13 mouse cellular contexts compared by ENCODE assay signal in the genomic region with DNA sequence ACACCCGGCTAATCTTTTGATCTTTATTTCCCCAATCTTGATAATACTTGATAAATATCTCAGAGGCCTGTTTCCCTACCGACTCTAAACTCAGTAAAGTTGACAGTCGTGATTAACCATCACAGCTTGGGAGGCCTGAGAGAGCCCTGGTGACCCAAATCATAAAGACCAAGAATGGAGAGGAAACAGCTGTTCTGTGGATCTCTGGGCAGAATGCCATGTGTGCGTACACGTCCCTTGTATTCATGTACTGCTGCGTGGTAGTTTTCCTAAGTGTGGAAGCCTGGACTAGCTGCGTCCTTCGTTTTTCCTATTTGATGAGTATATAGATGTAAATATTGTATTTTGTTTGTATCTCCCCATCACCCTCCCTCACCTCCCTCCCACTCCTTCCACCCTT. TPM values are rescaled to one million over a fixed set of nuclear protein-coding genes. Genes with fewer than 3 reads are reported as not detected.
A peak's percentile ranks its signal among the peaks of the same experiment; 100 is the strongest.
DNase-seq lines count a peak whose midpoint lies in the region; ATAC-seq and TF ChIP-seq lines count a peak whose summit lies in the region.
"Had no signal": no experiment of that assay in that cellular context is flagged by ENCODE, and none has a peak within 500 bp of the region (broad histone marks: within the 10 kb centered on the region; RNA-seq: fewer than 3 reads in every experiment).

No protein-coding gene starts in this region.

- H3K9me3 ChIP-seq in forebrain, postnatal 0 days (ENCODE audit: low read length) = no peaks in the 10 kb centered on the region
- H3K9me3 ChIP-seq in forebrain, embryonic 10.5 days = no peaks in the 10 kb centered on the region
- H3K9me3 ChIP-seq in heart, embryonic 15.5 days (replicated peaks) = no peaks in the 10 kb centered on the region
- H3K9me3 ChIP-seq in midbrain, embryonic 10.5 days (replicated peaks) = no peaks in the 10 kb centered on the region
- H3K9me3 ChIP-seq: embryonic facial prominence, embryonic 15.5 days; hindbrain, embryonic 15.5 days; liver, embryonic 15.5 days had no signal

- no peak overlapping the region for H3K27ac ChIP-seq in forebrain, postnatal 0 days (ENCODE audit: low read depth, low read length)
- no peak overlapping the region for H3K27ac ChIP-seq in forebrain, embryonic 10.5 days
- no peak overlapping the region for H3K27ac ChIP-seq in left cerebral cortex, adult 2 months
- H3K27ac ChIP-seq in heart, embryonic 15.5 days = peak overlapping the region; percentile 67
- no peak overlapping the region for H3K27ac ChIP-seq in midbrain, embryonic 10.5 days (replicated peaks)
- H3K27ac ChIP-seq: embryonic facial prominence, embryonic 15.5 days; liver, embryonic 15.5 days had no signal

- DNase-seq in forebrain, postnatal 0 days = peak; percentile 12
- no peak for DNase-seq in forebrain, embryonic 10.5 days (ENCODE audit: extremely low spot score, low spot score)
- peak; percentile 30 to 34 for DNase-seq in left cerebral cortex, adult 18-20 months (ENCODE audit: low spot score in 2 of 2)
- DNase-seq in left cerebral cortex, adult 2 months (ENCODE audit: extremely low spot score in 1 of 2, low spot score in 2 of 2) = no peak
- peak; percentile 63 to 64 for DNase-seq in kidney, postnatal 25 days
- DNase-seq in midbrain, embryonic 10.5 days (ENCODE audit: low spot score) = no peak
- no peak for DNase-seq in cerebellum, adult 9-11 months
- DNase-seq: adrenal gland, adult 2 months; cerebellum, adult 11 months had no signal

- no peaks in the 10 kb centered on the region for H3K27me3 ChIP-seq in forebrain, postnatal 0 days (ENCODE audit: insufficient read depth, low read length)
- H3K27me3 ChIP-seq in forebrain, embryonic 10.5 days (ENCODE audit: poor library complexity, severe bottlenecking) = no peaks in the 10 kb centered on the region
- H3K27me3 ChIP-seq in heart, embryonic 15.5 days = no peaks in the 10 kb centered on the region
- no peaks in the 10 kb centered on the region for H3K27me3 ChIP-seq in midbrain, embryonic 10.5 days (ENCODE audit: low read depth, poor library complexity, severe bottlenecking)
- H3K27me3 ChIP-seq: embryonic facial prominence, embryonic 15.5 days; hindbrain, embryonic 15.5 days; liver, embryonic 15.5 days had no signal

- no peak for ATAC-seq in forebrain, postnatal 0 days
- ATAC-seq in heart, embryonic 15.5 days (replicated peaks; ENCODE audit: insufficient number of reproducible peaks, insufficient read depth, low FRiP score, low read depth) = no peak

- TF ChIP-seq CTCF in forebrain, postnatal 0 days (IDR thresholded peaks at IDR 0.05; ENCODE audit: low read depth) = no peak
- no peak for TF ChIP-seq CTCF in left cerebral cortex, adult 2 months (IDR thresholded peaks at IDR 0.05)

- intact Hi-C loops in left cerebral cortex, adult 2 months (cut with DNase I) = no loop called here

- H3K4me1 ChIP-seq in forebrain, postnatal 0 days (ENCODE audit: insufficient read depth) = no peaks in the 10 kb centered on the region
- peaks cover 3% of the 10 kb centered on the region; the same call in 1 of the 2 replicates for H3K4me1 ChIP-seq in forebrain, embryonic 10.5 days
- peaks cover 12% of the 10 kb centered on the region for H3K4me1 ChIP-seq in heart, embryonic 15.5 days (replicated peaks)
- peaks cover 19% of the 10 kb centered on the region for H3K4me1 ChIP-seq in midbrain, embryonic 10.5 days
- H3K4me1 ChIP-seq: embryonic facial prominence, embryonic 15.5 days; hindbrain, embryonic 15.5 days had no signal

- H3K4me2 ChIP-seq in forebrain, postnatal 0 days (ENCODE audit: low read depth) = no peak overlapping the region
- H3K4me2 ChIP-seq in heart, embryonic 15.5 days = no peak overlapping the region
- H3K4me2 ChIP-seq: embryonic facial prominence, embryonic 15.5 days; hindbrain, embryonic 15.5 days; liver, embryonic 15.5 days had no signal

- no peak overlapping the region for H3K4me3 ChIP-seq in forebrain, postnatal 0 days (ENCODE audit: low read depth, low read length)
- no peak overlapping the region for H3K4me3 ChIP-seq in forebrain, embryonic 10.5 days
- H3K4me3 ChIP-seq in left cerebral cortex, adult 2 months = no peak overlapping the region
- H3K4me3 ChIP-seq in heart, embryonic 15.5 days = no peak overlapping the region
- no peak overlapping the region for H3K4me3 ChIP-seq in midbrain, embryonic 10.5 days
- H3K4me3 ChIP-seq: embryonic facial prominence, embryonic 15.5 days; hindbrain, embryonic 15.5 days; liver, embryonic 15.5 days had no signal

- no peak overlapping the region for H3K9ac ChIP-seq in forebrain, postnatal 0 days
- no peak overlapping the region for H3K9ac ChIP-seq in heart, embryonic 15.5 days
- H3K9ac ChIP-seq: embryonic facial prominence, embryonic 15.5 days; hindbrain, embryonic 15.5 days; liver, embryonic 15.5 days had no signal

- H3K36me3 ChIP-seq in forebrain, postnatal 0 days (ENCODE audit: insufficient read depth) = peaks cover 60% of the 10 kb centered on the region
- H3K36me3 ChIP-seq in forebrain, embryonic 10.5 days (replicated peaks) = peaks cover 20% of the 10 kb centered on the region
- H3K36me3 ChIP-seq in heart, embryonic 15.5 days = peaks cover 5% of the 10 kb centered on the region; the same call in 1 of the 2 replicates
- H3K36me3 ChIP-seq in midbrain, embryonic 10.5 days = peaks cover 31% of the 10 kb centered on the region

- WGBS in forebrain, postnatal 0 days = 70% methylated on average over 8 of the region's 8 CpGs
- WGBS in forebrain, embryonic 10.5 days = 95% methylated on average over 8 of the region's 8 CpGs
- 58% methylated on average over 8 of the region's 8 CpGs for WGBS in heart, embryonic 15.5 days
- WGBS in midbrain, embryonic 10.5 days = 92% methylated on average over 8 of the region's 8 CpGs

RNA-seq across cellular contexts. Expression of a gene that starts 47.7 kb away (rescaled TPM):
- total RNA-seq in forebrain, postnatal 0 days (2014; rRNA removed) = 7.1 and 7.2 TPM in 2 replicates
- 4.6 and 6.2 TPM in 2 replicates for polyA plus RNA-seq in forebrain, postnatal 0 days (2015; fragmentation: Nextera tagmentation; extraction: Ambion mirVana)
- polyA plus RNA-seq in forebrain, embryonic 10.5 days (2016; fragmentation: Nextera tagmentation; extraction: Ambion mirVana) = 3.4 and 3.5 TPM in 2 replicates
- 1 to 10 TPM; 2.6 to 4.0 TPM for total RNA-seq in left cerebral cortex, adult 18-20 months (2021)
- 1 to 10 TPM; 3.7 to 4.3 TPM for total RNA-seq in left cerebral cortex, adult 2 months (2021)
- 1.0 and 1.5 TPM in 2 replicates for polyA plus RNA-seq in heart, embryonic 15.5 days (2015; fragmentation: Nextera tagmentation; extraction: Ambion mirVana)
- 3.9 and 6.2 TPM in 2 replicates for polyA plus RNA-seq in midbrain, embryonic 10.5 days (2016; fragmentation: Nextera tagmentation; extraction: Ambion mirVana)

RNA-seq across cellular contexts. Expression of a gene that starts 48.2 kb away (rescaled TPM):
- total RNA-seq in forebrain, postnatal 0 days (2014; rRNA removed) = 30.2 and 41.5 TPM in 2 replicates
- polyA plus RNA-seq in forebrain, postnatal 0 days (2015; fragmentation: Nextera tagmentation; extraction: Ambion mirVana) = 65.6 and 75.0 TPM in 2 replicates
- 150 and 153 TPM in 2 replicates for polyA plus RNA-seq in forebrain, embryonic 10.5 days (2016; fragmentation: Nextera tagmentation; extraction: Ambion mirVana)
- 10 to 100 TPM; 22.3 to 23.4 TPM for total RNA-seq in left cerebral cortex, adult 18-20 months (2021)
- total RNA-seq in left cerebral cortex, adult 2 months (2021) = 10 to 100 TPM; 25.9 to 27.0 TPM
- 48.9 and 52.0 TPM in 2 replicates for polyA plus RNA-seq in heart, embryonic 15.5 days (2015; fragmentation: Nextera tagmentation; extraction: Ambion mirVana)
- polyA plus RNA-seq in midbrain, embryonic 10.5 days (2016; fragmentation: Nextera tagmentation; extraction: Ambion mirVana) = 129 and 141 TPM in 2 replicates

Comparison
In these comparisons a context has a peak if more than half of its experiments do, and no peak if none do; other contexts are left out.
1. DNase-seq: peak in forebrain, postnatal 0 days (single experiment), left cerebral cortex, adult 18-20 months (2 of 2) and kidney, postnatal 25 days (2 of 2); none in forebrain, embryonic 10.5 days (single experiment), left cerebral cortex, adult 2 months (0 of 2), midbrain, embryonic 10.5 days (single experiment) and cerebellum, adult 9-11 months (single experiment).